Mouse (Mus musculus) stomach, postnatal 0 days (tissue): ENCODE results near the gene Tmprss4. TPM values are rescaled to one million over a fixed set of nuclear protein-coding genes. Genes with fewer than 3 reads are reported as not detected.

Experiments
- ATAC-seq: fragments of 200-750 bp; cut with Nextera tagmentation; 2 replicates; pipeline ENCODE4 v1.8.0; 2017; ENCODE audit not compliant: low FRiP score, low TSS enrichment
- DNase-seq: peaks from one replicate; pipeline ENCODE4 v3.0.0-alpha.2; 2016; ENCODE audit warnings: low spot score
- H3K27ac ChIP-seq: fragments of 300-500 bp; sonication (generic); replicated peaks from 2 replicates; pipeline ENCODE4 v1.5.1; 2014; ENCODE audit warnings: mild to moderate bottlenecking, control low read depth
- H3K27me3 ChIP-seq: fragments of 300-500 bp; sonication (generic); 2 replicates; pipeline ENCODE4 v1.6.1; 2014; ENCODE audit warnings: low read length; ENCODE audit not compliant: control insufficient read depth, insufficient read depth
- H3K36me3 ChIP-seq: fragments of 300-500 bp; sonication (generic); 2 replicates; pipeline ENCODE4 v1.6.1; 2014; ENCODE audit warnings: low read length, mixed read lengths; ENCODE audit not compliant: control insufficient read depth, insufficient read depth
- H3K4me1 ChIP-seq: fragments of 300-500 bp; sonication (generic); replicated peaks from 2 replicates; pipeline ENCODE4 v1.6.1; 2014; ENCODE audit warnings: antibody characterized with exemption; ENCODE audit not compliant: control insufficient read depth, insufficient read depth
- H3K4me2 ChIP-seq: fragments of 300-500 bp; sonication (generic); replicated peaks from 2 replicates; pipeline ENCODE4 v1.6.1; 2014; ENCODE audit warnings: low read depth, mild to moderate bottlenecking, control low read depth, moderate library complexity
- H3K4me3 ChIP-seq: fragments of 300-500 bp; sonication (generic); 2 replicates; pipeline ENCODE4 v1.5.1; 2014; ENCODE audit warnings: low read depth, low read length, control low read depth
- H3K9ac ChIP-seq: fragments of 300-500 bp; sonication (generic); 2 replicates; pipeline ENCODE4 v1.6.1; 2014; ENCODE audit warnings: mild to moderate bottlenecking, low read length, control low read depth, mixed read lengths
- H3K9me3 ChIP-seq: fragments of 300-500 bp; sonication (generic); 2 replicates; pipeline ENCODE4 v1.6.1; 2016; ENCODE audit warnings: low read length; ENCODE audit not compliant: control insufficient read depth
- CTCF ChIP-seq: IDR thresholded peaks from 2 replicates; pipeline ENCODE4 v1.5.1; 2016; ENCODE audit warnings: antibody characterized with exemption, low read depth, mild to moderate bottlenecking, moderate library complexity
- EP300 ChIP-seq: optimal IDR thresholded peaks from 2 replicates; pipeline ENCODE3; 2016; ENCODE audit warnings: antibody characterized with exemption
- WGBS: fragments of 180-500 bp; shearing (Covaris S2); extraction: QIAGEN DNeasy Blood & Tissue Kit; methylation state at CpG from one replicate; pipeline ENCODE4 v1.1.7; 2014; 5-methylcytosine and 5-hydroxymethylcytosine counted together
- polyA plus RNA-seq: library from polyadenylated mRNA; unstranded; fragments of >200 nt; fragmentation: Nextera tagmentation; extraction: Ambion mirVana; gene quantifications from 2 replicates; pipeline ENCODE4 v1.2.1, GENCODE M21; 2015

Tmprss4 gene
- polyA plus RNA-seq, result 23.4 and 25.3 TPM in 2 replicates

DNA sequence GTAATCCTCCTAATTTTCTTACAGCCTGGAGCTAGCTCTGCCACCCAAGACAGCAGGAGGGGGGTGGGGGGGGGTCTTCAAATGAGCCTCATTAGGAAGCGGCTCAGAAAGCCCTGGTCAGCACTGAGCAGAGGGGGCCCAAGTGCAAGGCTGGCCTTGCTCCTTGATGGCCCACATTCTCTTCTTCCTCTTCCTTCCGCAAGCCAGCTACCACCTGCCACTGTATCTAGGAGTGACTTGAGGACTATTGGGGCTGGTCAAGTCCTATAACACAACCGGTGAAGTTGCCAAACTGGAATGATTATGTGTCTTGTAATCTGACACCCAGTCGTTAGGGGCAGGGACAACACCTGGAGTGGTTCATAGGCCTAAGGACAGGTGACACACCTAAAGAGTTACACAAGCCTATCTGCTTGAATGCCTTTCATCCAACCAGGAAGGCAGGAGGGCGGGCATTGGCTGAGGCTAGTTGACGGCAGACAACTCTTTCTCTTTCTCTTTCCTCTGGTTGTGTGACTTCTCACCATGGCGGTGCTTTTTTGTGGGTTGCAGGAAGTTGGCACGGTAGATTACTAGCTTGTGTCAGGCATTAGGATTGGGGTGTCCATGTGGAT lies at the start of gene Tmprss4:
Gene Tmprss4, minus strand, starts transcription at position 296 of the 614 bp plus-strand sequence.
- Histone ChIP-seq H3K9me3 (no peaks in the 10 kb centered on the region), H3K9ac (no peak within 1 kb of the TSS; the same call in 1 of the 2 replicates), H3K4me3 (peak within 1 kb of the TSS; percentile 18), H3K27me3 (no peaks in the 10 kb centered on the region), H3K4me1 (no peaks in the 10 kb centered on the region), H3K27ac (peak within 1 kb of the TSS; percentile 76), H3K36me3 (no peaks in the 10 kb centered on the region), H3K4me2 (peak within 1 kb of the TSS; percentile 45)
- peak; percentile 95 for ATAC-seq
- no peak for TF ChIP-seq CTCF
- TF ChIP-seq EP300, result no peak
- DNase-seq, result peak; percentile 87
- WGBS, result 46% methylated on average over 8 of the region's 8 CpGs

DNA sequence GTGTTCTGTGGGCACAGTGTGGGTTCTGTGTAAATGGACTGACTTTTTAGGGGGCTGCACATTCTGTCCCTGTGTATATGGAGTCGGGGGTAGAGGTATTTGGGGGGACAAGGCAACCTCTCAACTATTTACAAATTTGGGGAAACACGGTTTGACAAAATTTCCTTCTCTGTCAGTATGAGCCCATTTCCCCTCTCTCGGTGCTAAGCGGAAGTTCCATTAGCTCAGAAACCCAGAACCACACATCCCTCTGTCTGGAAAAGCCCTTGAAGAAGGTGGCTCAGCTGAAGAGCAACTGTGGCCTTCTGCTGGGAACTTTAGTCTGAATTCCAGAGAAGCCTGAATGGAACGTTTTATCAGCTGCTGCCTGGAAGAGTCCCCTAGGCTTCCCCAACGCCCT lies 48.5 kb upstream of the Tmprss4 start:
- no peaks in the 10 kb centered on the region for H3K9me3 ChIP-seq
- no peak overlapping the region for H3K9ac ChIP-seq
- ATAC-seq, result no peak
- no peaks in the 10 kb centered on the region for H3K36me3 ChIP-seq
- no peak for TF ChIP-seq EP300
- no peak for TF ChIP-seq CTCF
- no peak overlapping the region for H3K4me3 ChIP-seq
- no peak for DNase-seq
- H3K4me2 ChIP-seq, result no peak overlapping the region
- no peak overlapping the region for H3K27ac ChIP-seq
- WGBS, result 68% methylated on average over 6 of the region's 6 CpGs
- H3K27me3 ChIP-seq, result no peaks in the 10 kb centered on the region
- no peaks in the 10 kb centered on the region for H3K4me1 ChIP-seq

DNA sequence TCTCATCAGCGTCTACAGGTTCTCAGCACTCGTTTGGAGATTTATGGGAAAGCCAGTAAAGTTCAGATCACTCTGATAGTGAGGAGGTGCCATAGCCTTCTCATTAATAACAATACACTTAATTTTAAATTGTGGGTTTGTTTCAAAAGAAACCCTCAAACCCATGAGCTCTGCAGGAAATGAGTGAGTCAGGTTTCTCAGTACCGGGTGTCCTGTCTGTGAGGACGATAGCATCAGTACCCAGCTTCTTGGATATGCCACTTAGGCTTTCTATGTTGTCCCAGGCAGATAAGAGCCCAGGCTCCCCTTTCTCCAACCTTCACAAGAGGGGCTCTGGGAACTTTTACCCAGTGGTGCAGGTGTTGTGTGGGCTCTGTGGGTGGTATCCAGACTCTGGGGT lies 48.1 kb upstream of the Tmprss4 start:
- no peak for DNase-seq
- Histone ChIP-seq H3K4me1 (no peaks in the 10 kb centered on the region), H3K36me3 (no peaks in the 10 kb centered on the region), H3K9ac (no peak overlapping the region), H3K9me3 (no peaks in the 10 kb centered on the region), H3K4me3 (no peak overlapping the region), H3K4me2 (no peak overlapping the region), H3K27me3 (no peaks in the 10 kb centered on the region), H3K27ac (no peak overlapping the region)
- no peak for TF ChIP-seq CTCF
- TF ChIP-seq EP300, result no peak
- no peak for ATAC-seq
- WGBS, result 66% methylated on average over 4 of the region's 4 CpGs

DNA sequence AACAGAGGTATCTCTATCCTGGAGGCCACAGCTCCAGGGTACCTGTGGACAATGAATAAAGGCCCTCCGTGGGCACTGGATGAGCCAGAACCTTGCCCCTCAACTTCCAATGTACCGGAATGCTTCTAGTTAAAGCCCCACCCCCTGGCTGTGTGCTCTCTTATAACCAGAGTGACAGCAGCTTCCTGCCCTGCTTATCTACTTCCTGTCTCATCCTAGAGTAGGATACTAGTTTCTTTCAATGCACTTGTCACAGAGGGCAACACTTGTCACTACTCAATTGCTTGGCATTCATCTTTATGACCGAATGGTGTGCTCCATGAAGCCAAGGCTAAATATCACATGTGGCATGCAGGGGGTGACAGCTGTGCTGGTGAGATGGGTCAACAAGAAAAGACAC lies 47.4 kb upstream of the Tmprss4 start:
- Histone ChIP-seq H3K9me3 (no peaks in the 10 kb centered on the region), H3K36me3 (no peaks in the 10 kb centered on the region), H3K4me1 (no peaks in the 10 kb centered on the region), H3K4me3 (no peak overlapping the region), H3K4me2 (no peak overlapping the region), H3K27me3 (no peaks in the 10 kb centered on the region), H3K27ac (no peak overlapping the region), H3K9ac (no peak overlapping the region)
- no peak for DNase-seq
- TF ChIP-seq EP300 (no peak), CTCF (no peak)
- no peak for ATAC-seq
- 72% methylated on average over 3 of the region's 3 CpGs for WGBS

DNA sequence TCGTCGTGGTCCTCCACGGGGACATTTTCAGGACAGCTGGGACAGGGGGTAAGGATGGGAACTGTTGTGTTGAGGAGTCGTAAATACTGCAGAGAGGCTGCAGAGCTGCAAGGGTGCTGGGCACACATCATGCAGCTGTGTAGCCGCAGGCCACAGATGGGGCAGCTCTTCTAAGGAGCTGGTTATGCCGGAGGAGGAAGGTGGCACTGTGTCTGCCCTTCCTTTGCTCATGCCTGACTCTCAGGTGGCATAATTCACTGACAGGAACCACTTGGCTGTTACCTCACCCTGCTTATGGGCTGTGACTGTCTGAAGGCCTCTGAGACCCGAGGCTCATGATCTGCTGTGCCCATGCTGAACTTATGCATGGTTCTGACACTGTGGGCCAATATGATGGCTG lies 46.4 kb upstream of the Tmprss4 start:
- Histone ChIP-seq H3K36me3 (no peaks in the 10 kb centered on the region), H3K27me3 (no peaks in the 10 kb centered on the region), H3K4me1 (no peaks in the 10 kb centered on the region), H3K4me2 (no peak overlapping the region), H3K9ac (no peak overlapping the region), H3K9me3 (no peaks in the 10 kb centered on the region), H3K4me3 (no peak overlapping the region), H3K27ac (no peak overlapping the region)
- DNase-seq (no peak), ATAC-seq (no peak)
- TF ChIP-seq EP300 (no peak), CTCF (no peak)
- WGBS, result 85% methylated on average over 7 of the region's 7 CpGs

DNA sequence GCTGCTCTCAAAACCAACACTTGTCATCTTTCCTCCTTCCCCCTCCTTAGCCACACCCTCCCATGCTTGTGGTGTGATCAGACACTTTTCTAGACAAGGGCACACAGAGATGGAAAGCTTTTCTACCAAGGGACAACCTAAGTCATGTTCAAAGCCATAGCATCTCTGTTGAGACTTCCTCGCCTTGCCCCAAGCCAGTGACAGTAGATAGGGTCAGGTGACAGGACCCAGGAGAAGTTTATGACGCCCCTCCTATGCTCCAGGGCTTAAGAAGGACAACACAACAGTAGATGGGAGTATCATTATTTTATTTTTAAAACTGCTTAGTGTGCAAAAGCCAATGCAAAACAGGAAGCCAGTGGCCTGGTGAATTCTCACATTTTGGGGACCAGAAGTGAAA lies 43.6 kb upstream of the Tmprss4 start:
- H3K9ac ChIP-seq, result no peak overlapping the region
- no peaks in the 10 kb centered on the region for H3K9me3 ChIP-seq
- H3K27ac ChIP-seq, result no peak overlapping the region
- H3K27me3 ChIP-seq, result no peaks in the 10 kb centered on the region
- no peaks in the 10 kb centered on the region for H3K36me3 ChIP-seq
- no peak overlapping the region for H3K4me2 ChIP-seq
- no peak overlapping the region for H3K4me3 ChIP-seq
- H3K4me1 ChIP-seq, result no peaks in the 10 kb centered on the region
- 53% methylated on average over 2 of the region's 2 CpGs for WGBS
- no peak for TF ChIP-seq CTCF
- no peak for TF ChIP-seq EP300
- DNase-seq (no peak), ATAC-seq (no peak)
